Mouse (Mus musculus) G1E (cell line): ENCODE measurements around the gene Skap1. TPM values are rescaled to one million over a fixed set of nuclear protein-coding genes. Genes with fewer than 3 reads are reported as not detected.

Experiments
- ATAC-seq: 2 replicates; pipeline ENCODE4 v1.8.0; 2016; ENCODE audit warnings: mild to moderate bottlenecking; ENCODE audit not compliant: insufficient number of reproducible peaks, poor library complexity, low FRiP score, severe bottlenecking; ENCODE audit errors: extremely low read depth
- DNase-seq: peaks from one replicate; pipeline ENCODE4 v3.0.0; 2012; ENCODE audit warnings: low spot score
- H3K27me3 ChIP-seq: 2 replicates; pipeline ENCODE4 v1.6.1; 2012; ENCODE audit warnings: mild to moderate bottlenecking, low read length, inconsistent platforms; ENCODE audit not compliant: insufficient read depth
- H3K36me3 ChIP-seq: replicated peaks from 2 replicates; pipeline ENCODE3; 2012; ENCODE audit warnings: mild to moderate bottlenecking, inconsistent platforms
- H3K4me1 ChIP-seq: 2 replicates; pipeline ENCODE4 v1.6.1; 2012; ENCODE audit warnings: low read depth, low read length, inconsistent platforms, mixed read lengths; ENCODE audit not compliant: insufficient read depth
- H3K4me3 ChIP-seq: 2 replicates; pipeline ENCODE4 v1.5.1; 2012; ENCODE audit warnings: low read depth, mild to moderate bottlenecking, inconsistent platforms, low read length, moderate library complexity, mixed read lengths
- H3K9me3 ChIP-seq: replicated peaks from 2 replicates; pipeline ENCODE4 v1.6.1; 2012; ENCODE audit warnings: inconsistent platforms
- CTCF ChIP-seq: IDR thresholded peaks from 2 replicates; pipeline ENCODE4 v1.5.1; 2012; ENCODE audit warnings: low read depth, low read length, inconsistent platforms, mixed read lengths
- GATA1 ChIP-seq: IDR thresholded peaks from 2 replicates; pipeline ENCODE4 v1.6.1; 2012; ENCODE audit warnings: borderline replicate concordance, low read length, inconsistent platforms, mixed read lengths
- GATA2 ChIP-seq: IDR thresholded peaks from 2 replicates; pipeline ENCODE4 v1.6.1; 2012; ENCODE audit warnings: low read depth, low read length, inconsistent platforms, borderline replicate concordance
- POLR2AphosphoS5 ChIP-seq: IDR thresholded peaks from 2 replicates; pipeline ENCODE4 v1.6.1; 2012; ENCODE audit warnings: low read depth, low read length, inconsistent platforms; ENCODE audit not compliant: insufficient replicate concordance
- TAL1 ChIP-seq: conservative IDR thresholded peaks from 2 replicates; pipeline ENCODE4 v1.6.1; 2012; ENCODE audit warnings: low read depth, low read length, inconsistent platforms, mixed read lengths
- polyA plus RNA-seq: library from polyadenylated mRNA; stranded (reverse); fragments of >175 nt; gene quantifications from 2 replicates; pipeline ENCODE4 v1.2.3, GENCODE M21; 2012
- total RNA-seq, 2 experiments: library from RNA; stranded (forward) in 1 of 2; stranded (reverse) in 1 of 2; fragments of 200-1000 nt in 1 of 2; fragments of >200 nt in 1 of 2; fragmentation: Nextera tagmentation in 1 of 2; gene quantifications; 2 replicates each; pipeline ENCODE4 v1.2.3; 2014 to 2017

Gene Skap1
- total and polyA plus RNA-seq, 3 experiments, result 0.55 TPM; not detected in 2

DNA sequence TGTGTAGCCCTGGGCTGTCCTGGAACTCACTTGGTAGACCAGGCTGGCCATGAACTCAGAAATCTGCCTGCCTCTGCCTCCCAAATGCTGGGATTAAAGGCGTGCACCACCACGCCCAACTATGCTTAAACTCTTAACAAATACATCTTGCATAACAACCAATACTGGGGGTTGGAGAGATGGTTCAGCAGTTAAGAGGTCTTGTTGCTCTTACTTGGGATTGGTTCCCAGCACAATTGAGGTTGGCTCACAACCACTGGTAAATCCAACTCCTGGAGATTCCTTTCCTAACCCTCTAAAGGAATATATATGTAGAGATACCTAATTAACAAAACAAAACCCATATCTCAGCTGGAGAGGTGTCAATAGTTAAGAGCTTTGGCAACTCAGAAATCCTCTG, 331.7 kb downstream of the Skap1 start:
- DNase-seq (no peak), ATAC-seq (no peak)
- TF ChIP-seq POLR2AphosphoS5, result no peak
- TF ChIP-seq GATA2, result no peak
- no peak for TF ChIP-seq GATA1
- no peak for TF ChIP-seq CTCF
- TF ChIP-seq TAL1, result no peak
- Histone ChIP-seq H3K9me3 (no peaks in the 10 kb centered on the region), H3K36me3 (peaks cover 68% of the 10 kb centered on the region), H3K4me1 (peaks cover 15% of the 10 kb centered on the region), H3K4me3 (no peak overlapping the region), H3K27me3 (no peaks in the 10 kb centered on the region)

DNA sequence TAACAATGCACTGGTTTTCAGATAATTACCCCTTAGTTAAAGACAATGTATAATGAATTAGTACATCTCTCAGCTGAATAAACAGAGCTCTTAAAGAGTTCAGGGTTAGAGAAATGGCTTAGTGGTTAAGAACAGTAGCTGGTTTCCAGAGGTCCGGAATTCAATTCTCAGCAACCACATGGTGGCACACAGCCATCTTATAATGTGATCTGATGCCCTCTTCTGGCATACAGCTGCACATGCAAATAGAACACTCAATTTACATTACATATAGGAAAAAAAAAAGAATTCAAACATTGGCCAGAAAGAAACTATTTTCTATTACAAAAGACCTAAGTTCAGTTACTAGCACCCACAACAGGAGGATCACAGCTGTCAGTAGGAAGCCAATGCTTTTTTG, 332.2 kb downstream of the Skap1 start:
- DNase-seq (no peak), ATAC-seq (no peak)
- H3K36me3 ChIP-seq, result peaks cover 70% of the 10 kb centered on the region
- TF ChIP-seq POLR2AphosphoS5 (no peak), GATA1 (no peak), CTCF (no peak), TAL1 (no peak), GATA2 (no peak)
- H3K27me3 ChIP-seq, result no peaks in the 10 kb centered on the region
- no peaks in the 10 kb centered on the region for H3K9me3 ChIP-seq
- H3K4me1 ChIP-seq, result peaks cover 17% of the 10 kb centered on the region
- H3K4me3 ChIP-seq, result no peak overlapping the region

DNA sequence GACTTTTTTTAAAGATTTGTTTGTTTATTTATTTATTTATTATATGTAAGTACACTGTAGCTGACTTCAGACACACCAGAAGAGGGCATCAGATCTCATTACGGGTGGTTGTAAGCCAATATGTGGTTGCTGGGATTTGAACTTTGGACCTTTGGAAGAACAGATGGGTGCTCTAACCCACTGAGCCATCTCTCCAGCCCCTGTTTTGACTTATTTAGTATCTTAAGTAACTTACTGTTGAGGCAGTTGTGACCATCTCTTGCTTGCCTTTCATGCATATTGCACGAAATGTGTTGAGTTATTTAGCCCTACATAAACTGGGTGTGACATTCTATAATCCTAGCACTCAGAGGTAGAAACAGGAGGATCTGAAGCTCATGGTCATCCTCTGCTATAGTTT, 335.1 kb downstream of the Skap1 start:
- peaks cover 11% of the 10 kb centered on the region for H3K4me1 ChIP-seq
- peaks cover 83% of the 10 kb centered on the region for H3K36me3 ChIP-seq
- no peaks in the 10 kb centered on the region for H3K27me3 ChIP-seq
- DNase-seq (no peak), ATAC-seq (no peak)
- H3K9me3 ChIP-seq, result no peaks in the 10 kb centered on the region
- H3K4me3 ChIP-seq, result no peak overlapping the region
- TF ChIP-seq TAL1 (no peak), GATA1 (no peak), POLR2AphosphoS5 (no peak), GATA2 (no peak), CTCF (no peak)

DNA sequence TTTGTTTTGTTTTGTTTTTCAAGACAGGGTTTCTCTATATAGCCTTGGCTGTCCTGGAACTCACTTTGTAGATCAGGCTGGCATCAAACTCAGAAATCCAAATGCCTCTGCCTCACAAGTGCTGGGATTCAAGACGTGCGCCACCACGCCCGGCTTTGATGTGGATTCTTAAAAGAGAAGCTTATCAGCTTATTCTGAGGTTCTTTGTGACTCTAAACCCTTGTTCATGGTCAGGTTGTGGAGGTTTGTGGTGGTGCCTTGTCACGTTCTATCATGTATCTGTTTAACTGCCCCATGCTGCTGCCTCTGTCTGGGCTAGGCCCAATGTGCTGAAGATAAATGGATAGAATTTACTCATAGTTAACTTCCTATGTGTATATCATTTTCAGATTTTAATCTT, 341.2 kb downstream of the Skap1 start:
- peaks cover 2% of the 10 kb centered on the region; the same call in 1 of the 2 replicates for H3K4me1 ChIP-seq
- TF ChIP-seq GATA2 (no peak), GATA1 (no peak), CTCF (no peak), TAL1 (no peak), POLR2AphosphoS5 (no peak)
- DNase-seq (no peak), ATAC-seq (no peak)
- H3K27me3 ChIP-seq, result no peaks in the 10 kb centered on the region
- no peak overlapping the region for H3K4me3 ChIP-seq
- H3K36me3 ChIP-seq, result peaks cover 94% of the 10 kb centered on the region
- H3K9me3 ChIP-seq, result no peaks in the 10 kb centered on the region

DNA sequence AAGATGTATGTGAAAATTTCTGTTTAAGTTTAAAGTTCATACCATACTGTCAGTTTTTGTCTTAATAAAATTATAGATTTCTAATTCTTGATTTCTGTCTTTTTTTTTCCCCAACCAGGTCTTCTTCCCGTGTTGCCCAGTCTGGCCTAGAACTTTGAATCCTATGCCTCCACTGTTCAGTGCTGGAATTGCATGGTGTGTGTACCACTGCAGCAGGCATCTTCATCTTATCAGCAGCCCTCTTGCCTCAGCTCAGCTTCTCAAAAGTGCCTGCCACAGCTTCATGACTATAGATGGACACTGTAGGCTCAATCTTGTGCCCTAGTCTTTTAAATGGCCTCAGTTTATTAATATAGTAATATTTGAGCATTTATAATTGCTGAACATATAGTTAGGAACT, 343.7 kb downstream of the Skap1 start:
- ATAC-seq (no peak), DNase-seq (no peak)
- no peak overlapping the region for H3K4me3 ChIP-seq
- peaks cover 95% of the 10 kb centered on the region for H3K36me3 ChIP-seq
- TF ChIP-seq GATA1, result no peak
- TF ChIP-seq CTCF, result no peak
- no peak for TF ChIP-seq TAL1
- no peak for TF ChIP-seq POLR2AphosphoS5
- TF ChIP-seq GATA2, result no peak
- no peaks in the 10 kb centered on the region for H3K27me3 ChIP-seq
- H3K9me3 ChIP-seq, result no peaks in the 10 kb centered on the region
- H3K4me1 ChIP-seq, result no peaks in the 10 kb centered on the region

Other genes with a start within 250 kb of the Skap1 start
- not detected in 2 replicates for gene Hoxb9, start 193.1 kb upstream of the Skap1 start, total RNA-seq (2014; fragmentation: Nextera tagmentation)
- gene Hoxb9, start 193.1 kb upstream of the Skap1 start, total RNA-seq (2017), result not detected in 2 replicates
- not detected in 2 replicates for gene Hoxb9, start 193.1 kb upstream of the Skap1 start, polyA plus RNA-seq
- not detected in 2 replicates for gene Hoxb8, start 182.7 kb upstream of the Skap1 start, total RNA-seq (2014; fragmentation: Nextera tagmentation)
- 0.22 TPM in 1 of 2 replicates, not detected in the other for gene Hoxb8, start 182.7 kb upstream of the Skap1 start, total RNA-seq (2017)
- 0.22 and 0.56 TPM in 2 replicates for gene Hoxb8, start 182.7 kb upstream of the Skap1 start, polyA plus RNA-seq
- not detected in 2 replicates for gene Hoxb7, start 178.0 kb upstream of the Skap1 start, total RNA-seq (2014; fragmentation: Nextera tagmentation)
- not detected in 2 replicates for gene Hoxb7, start 178.0 kb upstream of the Skap1 start, total RNA-seq (2017)
- gene Hoxb7, start 178.0 kb upstream of the Skap1 start, polyA plus RNA-seq, result not detected in 2 replicates
- gene Hoxb6, start 172.1 kb upstream of the Skap1 start, total RNA-seq (2014; fragmentation: Nextera tagmentation), result not detected in 2 replicates
- gene Hoxb6, start 172.1 kb upstream of the Skap1 start, total RNA-seq (2017), result 0.29 TPM in 1 of 2 replicates, not detected in the other
- 0.26 and 0.39 TPM in 2 replicates for gene Hoxb6, start 172.1 kb upstream of the Skap1 start, polyA plus RNA-seq
- not detected in 2 replicates for gene Hoxb5, start 161.3 kb upstream of the Skap1 start, total RNA-seq (2014; fragmentation: Nextera tagmentation)
- gene Hoxb5, start 161.3 kb upstream of the Skap1 start, total RNA-seq (2017), result 0.22 TPM in 1 of 2 replicates, not detected in the other
- gene Hoxb5, start 161.3 kb upstream of the Skap1 start, polyA plus RNA-seq, result 0.04 and 0.09 TPM in 2 replicates
- gene Hoxb4, start 146.3 kb upstream of the Skap1 start, total RNA-seq (2014; fragmentation: Nextera tagmentation), result not detected in 2 replicates
- gene Hoxb4, start 146.3 kb upstream of the Skap1 start, total RNA-seq (2017), result 0.12 TPM in 1 of 2 replicates, not detected in the other
- 0.03 and 0.20 TPM in 2 replicates for gene Hoxb4, start 146.3 kb upstream of the Skap1 start, polyA plus RNA-seq
- gene Hoxb3, start 141.3 kb upstream of the Skap1 start, total RNA-seq (2014; fragmentation: Nextera tagmentation), result not detected in 2 replicates
- 0.16 TPM in 1 of 2 replicates, not detected in the other for gene Hoxb3, start 141.3 kb upstream of the Skap1 start, total RNA-seq (2017)
- gene Hoxb3, start 141.3 kb upstream of the Skap1 start, polyA plus RNA-seq, result 0.08 and 0.18 TPM in 2 replicates
- gene Hoxb2, start 114.1 kb upstream of the Skap1 start, total RNA-seq (2014; fragmentation: Nextera tagmentation), result not detected in 2 replicates
- gene Hoxb2, start 114.1 kb upstream of the Skap1 start, total RNA-seq (2017), result 0.11 TPM in 1 of 2 replicates, not detected in the other
- not detected in 2 replicates for gene Hoxb2, start 114.1 kb upstream of the Skap1 start, polyA plus RNA-seq
- gene Hoxb1, start 98.8 kb upstream of the Skap1 start, total RNA-seq (2014; fragmentation: Nextera tagmentation), result not detected in 2 replicates
- gene Hoxb1, start 98.8 kb upstream of the Skap1 start, total RNA-seq (2017), result 0.11 and 0.12 TPM in 2 replicates
- gene Hoxb1, start 98.8 kb upstream of the Skap1 start, polyA plus RNA-seq, result not detected in 2 replicates